Mouse (Mus musculus) CD4-positive naive resting alpha-beta T cell, adult 57 days (primary cell): ENCODE measurements around the gene Tcl1b3. TPM values are rescaled to one million over a fixed set of nuclear protein-coding genes. Genes with fewer than 3 reads are reported as not detected.

Experiments used
- total RNA-seq: library from RNA; stranded (reverse); gene quantifications from one replicate; pipeline ENCODE4 v1.2.4, GENCODE M21; 2023

The Tcl1b3 gene
- total RNA-seq: not detected

GRCm38 (mm10) chr12:105190743-105191142, at the start of gene Tcl1b3:
Gene Tcl1b3, plus strand, starts transcription at chr12:105191043.

GRCm38 (mm10) chr12:105145714-105146113, 45.1 kb upstream of the Tcl1b3 start, which contains the start of gene Tcl1b2:
Gene Tcl1b2, plus strand, starts transcription at chr12:105146014.

GRCm38 (mm10) chr12:105159390-105159789, 31.5 kb upstream of the Tcl1b3 start, which contains the start of gene Tcl1b1:
Gene Tcl1b1, plus strand, starts transcription at chr12:105159690.

GRCm38 (mm10) chr12:105176044-105176443, 14.8 kb upstream of the Tcl1b3 start, which contains the start of gene Tcl1b5:
Gene Tcl1b5, plus strand, starts transcription at chr12:105176344.

GRCm38 (mm10) chr12:105201657-105202056, 10.8 kb downstream of the Tcl1b3 start, which contains the start of gene Tcl1b4:
Gene Tcl1b4, plus strand, starts transcription at chr12:105201957.

GRCm38 (mm10) chr12:105222601-105223319, 31.9 kb downstream of the Tcl1b3 start, which contains the start of gene Tcl1:
Gene Tcl1, minus strand, starts transcription at chr12:105222793.

Other genes with a start within 250 kb of the Tcl1b3 start
- gene Syne3, start 181.2 kb upstream of the Tcl1b3 start, total RNA-seq: 8.1 TPM
- 30.7 TPM for gene Glrx5, start 158.4 kb upstream of the Tcl1b3 start, total RNA-seq
- not detected for gene Tcl1b2, start 45.0 kb upstream of the Tcl1b3 start, total RNA-seq
- gene Tcl1b1, start 31.4 kb upstream of the Tcl1b3 start, total RNA-seq: not detected
- not detected for gene Tcl1b5, start 14.7 kb upstream of the Tcl1b3 start, total RNA-seq
- not detected for gene Tcl1b4, start 10.9 kb downstream of the Tcl1b3 start, total RNA-seq
- gene Tcl1, start 31.8 kb downstream of the Tcl1b3 start, total RNA-seq: not detected
- gene Tunar, start 142.8 kb downstream of the Tcl1b3 start, total RNA-seq: not detected